Mouse (Mus musculus) spleen, adult 2 months (tissue): ENCODE measurements around the gene Pou6f1. TPM values are rescaled to one million over a fixed set of nuclear protein-coding genes. Genes with fewer than 3 reads are reported as not detected.
"Not testable (repeated sequence)": the region's sequence is repeated elsewhere in the genome, so short reads cannot be mapped to it uniquely, and the experiment has no call there.

Experiments used
- DNase-seq, 2 experiments: peaks; one replicate each; pipeline versions ENCODE4 v3.0.0 to v3.0.0-alpha.2; 2012 to 2021; ENCODE audit warnings: low spot score in 2 of 2, low read depth in 1 of 2
- H3K27ac ChIP-seq: fragments of 200-500 bp; 2 replicates; pipeline ENCODE4 v1.5.1; 2012; ENCODE audit warnings: low read length, inconsistent platforms; ENCODE audit not compliant: insufficient read depth
- H3K27me3 ChIP-seq: fragments of 200-500 bp; 2 replicates; pipeline ENCODE4 v1.6.1; 2012; ENCODE audit warnings: mild to moderate bottlenecking, moderate library complexity, low read length, inconsistent platforms; ENCODE audit not compliant: control insufficient read depth, insufficient read depth
- H3K36me3 ChIP-seq: fragments of 200-500 bp; 2 replicates; pipeline ENCODE4 v1.6.1; 2012; ENCODE audit warnings: mild to moderate bottlenecking, low read length, inconsistent platforms; ENCODE audit not compliant: control insufficient read depth, insufficient read depth
- H3K4me1 ChIP-seq: fragments of 200-500 bp; 2 replicates; pipeline ENCODE4 v1.6.1; 2011; ENCODE audit warnings: inconsistent platforms; ENCODE audit not compliant: control insufficient read depth, insufficient read depth, insufficient read length
- H3K4me3 ChIP-seq: fragments of 200-500 bp; 2 replicates; pipeline ENCODE4 v1.5.1; 2011; ENCODE audit warnings: mild to moderate bottlenecking, inconsistent platforms; ENCODE audit not compliant: insufficient read depth, insufficient read length; ENCODE audit errors: extremely low read depth
- CTCF ChIP-seq: fragments of 200-500 bp; IDR thresholded peaks from 2 replicates; pipeline ENCODE4 v1.5.1; 2011; ENCODE audit warnings: mild to moderate bottlenecking, inconsistent platforms; ENCODE audit not compliant: insufficient read depth, insufficient read length, insufficient replicate concordance; ENCODE audit errors: extremely low read depth
- POLR2A ChIP-seq: fragments of 200-500 bp; IDR thresholded peaks from 2 replicates; pipeline ENCODE4 v1.6.1; 2011; ENCODE audit warnings: low read depth, low read length, inconsistent platforms
- WGBS: fragments of 180-500 bp; shearing (Covaris S2); methylation state at CpG from one replicate; pipeline ENCODE4 v1.1.7; 2018; 5-methylcytosine and 5-hydroxymethylcytosine counted together
- polyA plus RNA-seq: library from polyadenylated mRNA; depleted of rRNA; stranded (reverse); fragments of >200 nt; gene quantifications from 2 replicates; pipeline ENCODE4 v1.2.3, GENCODE M21; 2012

Gene Pou6f1
- polyA plus RNA-seq, 1 experiment, result 31.8 TPM

DNA sequence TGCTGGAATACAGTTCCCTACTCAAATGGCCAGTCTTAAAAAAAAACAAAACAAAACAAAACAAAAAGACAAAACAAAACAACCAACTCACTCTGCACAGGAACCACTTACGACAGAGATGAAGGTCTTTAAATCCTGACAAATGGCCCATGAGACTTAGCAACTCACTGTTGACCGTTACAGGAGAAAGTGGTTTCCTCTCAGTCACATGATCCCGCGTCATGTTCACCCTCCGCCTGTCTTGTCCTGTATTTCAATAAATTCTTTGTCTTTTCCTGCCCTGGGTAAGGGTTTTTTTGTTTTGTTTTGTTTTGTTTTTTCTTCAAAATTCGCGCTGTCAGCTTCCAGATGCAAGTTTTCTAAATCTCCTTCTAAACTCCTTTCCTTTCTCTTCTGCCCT, 12.2 kb upstream of the Pou6f1 start:
- H3K4me1 ChIP-seq, result peaks cover 5% of the 10 kb centered on the region
- TF ChIP-seq CTCF (no peak), POLR2A (no peak)

GRCm38 (mm10) chr15:100606677-100607076, 6.9 kb upstream of the Pou6f1 start:
- not testable (repeated sequence) for H3K4me3 ChIP-seq, DNase-seq, H3K27me3 ChIP-seq, H3K36me3 ChIP-seq, H3K4me1 ChIP-seq, H3K27ac ChIP-seq
- WGBS, result 93% methylated on average over 8 of the region's 8 CpGs

More for the DNA sequence above, 12.2 kb upstream of the Pou6f1 start:
- Histone ChIP-seq H3K4me3 (no peak overlapping the region), H3K36me3 (peaks cover under 1% of the 10 kb centered on the region; the same call in 1 of the 2 replicates), H3K27ac (no peak overlapping the region), H3K27me3 (0 out of 2 replicates have a peak, but pooled peaks cover 2% of the 10 kb centered on the region)
- DNase-seq, result no peak
- WGBS, result 60% methylated on average over 7 of the region's 7 CpGs

GRCm38 (mm10) chr15:100601669-100602068, 1.9 kb upstream of the Pou6f1 start:
- Histone ChIP-seq H3K36me3 (no peaks in the 10 kb centered on the region), H3K27me3 (no peaks in the 10 kb centered on the region), H3K27ac (no peak overlapping the region), H3K4me1 (peaks cover 7% of the 10 kb centered on the region), H3K4me3 (no peak overlapping the region)
- TF ChIP-seq CTCF (no peak), POLR2A (no peak)
- DNase-seq, result no peak
- WGBS, result 77% methylated on average over 3 of the region's 3 CpGs

DNA sequence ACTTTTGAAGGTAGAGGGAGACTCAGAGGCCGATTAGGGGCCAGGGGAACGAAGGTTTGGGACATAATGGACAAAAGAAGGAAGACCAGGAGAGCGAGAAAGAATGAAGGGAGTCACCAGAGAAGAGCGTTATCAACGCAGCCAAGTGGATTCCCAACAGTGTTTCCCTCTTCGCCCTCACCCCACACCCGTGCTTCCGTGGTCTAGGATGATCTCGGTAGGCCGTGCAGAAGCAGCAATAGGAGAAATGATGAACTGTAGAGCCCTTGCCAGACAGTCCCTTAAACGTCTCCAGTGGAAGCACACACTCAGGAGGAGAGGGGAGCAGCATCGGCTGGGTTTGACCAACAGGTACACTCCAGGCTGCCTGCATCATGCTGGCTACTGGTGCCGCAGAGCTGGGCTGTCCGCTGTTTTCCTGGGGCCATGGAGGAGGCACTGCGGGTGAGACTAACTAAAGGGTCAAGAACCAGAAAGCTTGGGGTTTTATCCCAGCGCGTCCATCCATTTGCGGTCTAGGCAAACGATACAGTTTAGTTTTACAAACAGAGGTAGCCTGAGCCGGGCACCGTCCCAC, 1.0 kb upstream of the Pou6f1 start:
- Histone ChIP-seq H3K36me3 (no peaks in the 10 kb centered on the region), H3K4me1 (peaks cover 7% of the 10 kb centered on the region), H3K27me3 (no peaks in the 10 kb centered on the region), H3K27ac (no peak overlapping the region), H3K4me3 (no peak overlapping the region)
- 58% methylated on average over 21 of the region's 21 CpGs for WGBS
- DNase-seq, result no peak
- TF ChIP-seq POLR2A (no peak), CTCF (no peak)

GRCm38 (mm10) chr15:100600047-100600695, 387 bp upstream of the Pou6f1 start:
- Histone ChIP-seq H3K27ac (peak overlapping the region; percentile 19; the same call in 1 of the 2 replicates), H3K27me3 (no peaks in the 10 kb centered on the region), H3K4me1 (peaks cover 7% of the 10 kb centered on the region), H3K4me3 (peak overlapping the region; percentile 78), H3K36me3 (no peaks in the 10 kb centered on the region)
- DNase-seq, result peak in 1 of 2 experiments; percentile 73
- WGBS, result 3% methylated on average over 35 of the region's 35 CpGs
- TF ChIP-seq POLR2A (no peak), CTCF (peak; percentile 44; the same call in 1 of the 2 replicates)

GRCm38 (mm10) chr15:100598883-100599275, 905 bp downstream of the Pou6f1 start:
- H3K27me3 ChIP-seq, result no peaks in the 10 kb centered on the region
- H3K4me3 ChIP-seq, result peak overlapping the region; percentile 78
- 3% methylated on average over 12 of the region's 12 CpGs for WGBS
- TF ChIP-seq CTCF (no peak), POLR2A (no peak)
- DNase-seq, result peak in 1 of 2 experiments; percentile 19
- peaks cover 7% of the 10 kb centered on the region for H3K4me1 ChIP-seq
- H3K36me3 ChIP-seq, result no peaks in the 10 kb centered on the region
- H3K27ac ChIP-seq, result peak overlapping the region; percentile 71

DNA sequence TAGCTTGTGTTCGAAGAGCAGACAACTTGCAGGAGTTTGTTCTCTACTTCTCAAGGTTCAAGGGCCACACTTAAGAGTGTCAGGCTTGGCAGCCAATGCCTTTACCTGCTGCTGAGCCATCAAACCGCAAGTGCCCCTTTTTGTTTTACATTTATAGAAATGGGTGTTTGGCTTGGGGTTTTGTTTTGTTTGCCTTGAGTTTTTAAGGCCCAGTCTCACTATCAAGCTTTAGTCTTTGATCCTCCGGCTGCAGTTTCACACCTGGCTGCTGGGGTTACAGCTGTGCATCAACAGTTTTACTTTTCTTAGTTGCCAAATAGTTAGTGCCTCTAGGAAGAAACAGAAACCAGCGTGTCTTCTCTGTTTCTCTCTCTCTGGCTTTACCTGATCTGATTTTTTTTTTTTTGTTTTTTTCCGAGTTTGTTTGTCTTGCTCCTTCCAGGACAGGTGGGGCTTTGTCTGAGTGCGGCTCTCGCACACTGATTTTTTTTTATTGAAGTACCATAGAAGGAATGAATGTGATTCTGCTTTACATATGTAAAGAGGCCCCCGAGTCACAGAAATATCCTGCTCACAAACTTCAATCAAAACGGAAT, 1.4 kb downstream of the Pou6f1 start:
- Histone ChIP-seq H3K4me3 (peak overlapping the region; percentile 78), H3K27ac (peak overlapping the region; percentile 71), H3K36me3 (no peaks in the 10 kb centered on the region), H3K27me3 (no peaks in the 10 kb centered on the region), H3K4me1 (peaks cover 7% of the 10 kb centered on the region)
- WGBS, result 18% methylated on average over 9 of the region's 9 CpGs
- TF ChIP-seq CTCF (no peak), POLR2A (no peak)
- no peak for DNase-seq
